8 mouse cellular contexts compared by ENCODE assay signal in genomic region chr4:34615303-34615702, GRCm38 (mm10). TPM values are rescaled to one million over a fixed set of nuclear protein-coding genes. Genes with fewer than 3 reads are reported as not detected.
DNase-seq lines count a peak whose midpoint lies in the region; ATAC-seq and TF ChIP-seq lines count a peak whose summit lies in the region.

No protein-coding gene starts in this region.

- peaks cover 16% of the 10 kb centered on the region for H3K4me1 ChIP-seq in embryonic facial prominence, embryonic 12.5 days
- peaks cover 27% of the 10 kb centered on the region for H3K4me1 ChIP-seq in hindbrain, embryonic 15.5 days (replicated peaks)
- peaks cover 22% of the 10 kb centered on the region for H3K4me1 ChIP-seq in limb, embryonic 12.5 days (replicated peaks)
- peaks cover 24% of the 10 kb centered on the region for H3K4me1 ChIP-seq in midbrain, embryonic 16.5 days (ENCODE audit: control insufficient read depth, insufficient read depth, low read length)

- intact Hi-C loops in gastrocnemius, adult 2 months (cut with DNase I), result no loop called here

- no peak for ATAC-seq in embryonic facial prominence, embryonic 12.5 days (ENCODE audit: insufficient number of reproducible peaks, insufficient read depth, low FRiP score, low TSS enrichment)
- peak; percentile 23 for ATAC-seq in hindbrain, embryonic 15.5 days (ENCODE audit: low FRiP score, low read depth)
- ATAC-seq in limb, embryonic 12.5 days (ENCODE audit: insufficient number of reproducible peaks, insufficient read depth, low FRiP score, low TSS enrichment, low read depth), result no peak
- peak; percentile 29 for ATAC-seq in midbrain, embryonic 16.5 days

- 1% methylated on average over 13 of the region's 13 CpGs for WGBS in embryonic facial prominence, embryonic 12.5 days
- WGBS in hindbrain, embryonic 15.5 days, result 2% methylated on average over 13 of the region's 13 CpGs
- 3% methylated on average over 13 of the region's 13 CpGs for WGBS in limb, embryonic 12.5 days
- WGBS in midbrain, embryonic 16.5 days, result 2% methylated on average over 13 of the region's 13 CpGs

- no peak for TF ChIP-seq CTCF in gastrocnemius, adult 2 months (IDR thresholded peaks at IDR 0.05)

- peak overlapping the region; percentile 92 for H3K4me3 ChIP-seq in gastrocnemius, adult 2 months
- peak overlapping the region; percentile 83 for H3K4me3 ChIP-seq in embryonic facial prominence, embryonic 12.5 days
- H3K4me3 ChIP-seq in hindbrain, embryonic 15.5 days, result peak overlapping the region; percentile 90
- peak overlapping the region; percentile 73 for H3K4me3 ChIP-seq in limb, embryonic 12.5 days (replicated peaks)
- H3K4me3 ChIP-seq in midbrain, embryonic 16.5 days (ENCODE audit: low read depth, low read length), result peak overlapping the region; percentile 67

- H3K27me3 ChIP-seq in embryonic facial prominence, embryonic 12.5 days, result no peaks in the 10 kb centered on the region
- no peaks in the 10 kb centered on the region for H3K27me3 ChIP-seq in hindbrain, embryonic 15.5 days
- no peaks in the 10 kb centered on the region for H3K27me3 ChIP-seq in limb, embryonic 12.5 days
- H3K27me3 ChIP-seq in midbrain, embryonic 16.5 days (ENCODE audit: control insufficient read depth, insufficient read depth, low read depth, low read length), result no peaks in the 10 kb centered on the region

- peak overlapping the region; percentile 95 for H3K27ac ChIP-seq in gastrocnemius, adult 2 months
- peak overlapping the region; percentile 70; the same call in 1 of the 2 replicates for H3K27ac ChIP-seq in embryonic facial prominence, embryonic 12.5 days
- H3K27ac ChIP-seq in hindbrain, embryonic 15.5 days (replicated peaks), result peak overlapping the region; percentile 89
- no peak overlapping the region; the same call in 1 of the 2 replicates for H3K27ac ChIP-seq in limb, embryonic 12.5 days
- H3K27ac ChIP-seq in midbrain, embryonic 16.5 days (ENCODE audit: low read length), result peak overlapping the region; percentile 84

- no peak for DNase-seq in gastrocnemius, adult 2 months
- DNase-seq in gastrocnemius, postnatal 10 days, result no peak
- peak; percentile 43 for DNase-seq in MEL-GATA-1-ER (ENCODE audit: extremely low read depth, low read depth)
- DNase-seq in gastrocnemius, adult 18-20 months (ENCODE audit: low spot score), result no peak

- H3K9me3 ChIP-seq in embryonic facial prominence, embryonic 12.5 days, result no peaks in the 10 kb centered on the region
- no peaks in the 10 kb centered on the region for H3K9me3 ChIP-seq in hindbrain, embryonic 15.5 days
- no peaks in the 10 kb centered on the region for H3K9me3 ChIP-seq in limb, embryonic 12.5 days
- no peaks in the 10 kb centered on the region for H3K9me3 ChIP-seq in midbrain, embryonic 16.5 days (replicated peaks; ENCODE audit: control insufficient read depth, low read length, poor library complexity, severe bottlenecking)

- H3K36me3 ChIP-seq in embryonic facial prominence, embryonic 12.5 days, result 0 out of 2 replicates have a peak, but pooled peaks cover 10% of the 10 kb centered on the region
- 0 out of 2 replicates have a peak, but pooled peaks cover 1% of the 10 kb centered on the region for H3K36me3 ChIP-seq in hindbrain, embryonic 15.5 days
- H3K36me3 ChIP-seq in limb, embryonic 12.5 days, result peaks cover 5% of the 10 kb centered on the region; the same call in 1 of the 2 replicates
- no peaks in the 10 kb centered on the region for H3K36me3 ChIP-seq in midbrain, embryonic 16.5 days (ENCODE audit: control insufficient read depth, insufficient read depth, low read length)

- peak overlapping the region; percentile 66 for H3K9ac ChIP-seq in embryonic facial prominence, embryonic 12.5 days
- peak overlapping the region; percentile 83 for H3K9ac ChIP-seq in hindbrain, embryonic 15.5 days
- peak overlapping the region; percentile 85 for H3K9ac ChIP-seq in limb, embryonic 12.5 days (replicated peaks)
- peak overlapping the region; percentile 70 for H3K9ac ChIP-seq in midbrain, embryonic 16.5 days (ENCODE audit: low read depth, low read length)

- peak overlapping the region; percentile 92 for H3K4me2 ChIP-seq in embryonic facial prominence, embryonic 12.5 days (replicated peaks)
- H3K4me2 ChIP-seq in hindbrain, embryonic 15.5 days, result peak overlapping the region; percentile 82
- peak overlapping the region; percentile 79 for H3K4me2 ChIP-seq in limb, embryonic 12.5 days
- H3K4me2 ChIP-seq in midbrain, embryonic 16.5 days (ENCODE audit: low read length), result peak overlapping the region; percentile 98

RNA-seq across cellular contexts. Expression of gene Rars2, which starts 0.5 kb away (rescaled TPM):
- total RNA-seq in gastrocnemius, adult 2 months (2021), result 10 to 100 TPM; 18.2 to 22.1 TPM
- total RNA-seq in gastrocnemius, postnatal 10 days (2021), result 10 to 100 TPM; 21.9 to 23.9 TPM
- polyA plus RNA-seq in embryonic facial prominence, embryonic 12.5 days (2016; fragmentation: Nextera tagmentation; extraction: Ambion mirVana), result 71.3 and 73.5 TPM in 2 replicates
- polyA plus RNA-seq in hindbrain, embryonic 15.5 days (2015; fragmentation: Nextera tagmentation; extraction: Ambion mirVana), result 51.4 and 54.8 TPM in 2 replicates
- 70.1 and 71.6 TPM in 2 replicates for polyA plus RNA-seq in limb, embryonic 12.5 days (2016; fragmentation: Nextera tagmentation; extraction: Ambion mirVana)
- polyA plus RNA-seq in midbrain, embryonic 16.5 days (2015; fragmentation: Nextera tagmentation; extraction: Ambion mirVana), result 50.4 and 59.3 TPM in 2 replicates
- 10 to 100 TPM; 18.2 to 19.1 TPM for total RNA-seq in gastrocnemius, adult 18-20 months (2021)

RNA-seq across cellular contexts. Expression of gene Orc3, which starts 0.6 kb away (rescaled TPM):
- total RNA-seq in gastrocnemius, adult 2 months (2021), result 10 to 100 TPM; 38.2 to 38.9 TPM
- total RNA-seq in gastrocnemius, postnatal 10 days (2021), result 10 to 100 TPM; 33.3 to 40.4 TPM
- 105 and 111 TPM in 2 replicates for polyA plus RNA-seq in embryonic facial prominence, embryonic 12.5 days (2016; fragmentation: Nextera tagmentation; extraction: Ambion mirVana)
- polyA plus RNA-seq in hindbrain, embryonic 15.5 days (2015; fragmentation: Nextera tagmentation; extraction: Ambion mirVana), result 75.1 and 76.6 TPM in 2 replicates
- polyA plus RNA-seq in limb, embryonic 12.5 days (2016; fragmentation: Nextera tagmentation; extraction: Ambion mirVana), result 105 and 109 TPM in 2 replicates
- polyA plus RNA-seq in midbrain, embryonic 16.5 days (2015; fragmentation: Nextera tagmentation; extraction: Ambion mirVana), result 78.6 and 86.0 TPM in 2 replicates
- total RNA-seq in gastrocnemius, adult 18-20 months (2021), result 10 to 100 TPM; 35.9 to 38.7 TPM

Comparison
In these comparisons a context has a peak if more than half of its experiments do, and no peak if none do; other contexts are left out.
1. ATAC-seq: peak in hindbrain, embryonic 15.5 days (single experiment) and midbrain, embryonic 16.5 days (single experiment); none in embryonic facial prominence, embryonic 12.5 days (single experiment) and limb, embryonic 12.5 days (single experiment).
2. Peak in every context shown above with its lines, with median percentiles within 50 percentile points of each other: H3K4me3 ChIP-seq, H3K4me2 ChIP-seq and H3K9ac ChIP-seq.